Mouse (Mus musculus) kidney, postnatal 14 days (tissue): Measurements from ENCODE around the gene Spata25.
"Not testable (repeated sequence)": the region's sequence is repeated elsewhere in the genome, so short reads cannot be mapped to it uniquely, and the experiment has no call there.

ENCODE experiments used
- DNase-seq: peaks from one replicate; pipeline ENCODE4 v3.0.0; 2022; ENCODE audit warnings: mixed read lengths

Spata25 gene

GRCm38 (mm10) chr2:164804533-164805331 is 23.6 kb downstream of the Spata25 start, which contains the start of the genes Acot8 and Zswim3:
TSS of gene Acot8 (minus strand) at chr2:164804882.
TSS of gene Zswim3 (plus strand) at chr2:164805098.
- peak; percentile 99 for DNase-seq

GRCm38 (mm10) chr2:164803921-164804313 is 24.4 kb downstream of the Spata25 start:
- DNase-seq: no peak

GRCm38 (mm10) chr2:164803201-164803920 is 25.0 kb downstream of the Spata25 start:
- DNase-seq: no peak

DNA sequence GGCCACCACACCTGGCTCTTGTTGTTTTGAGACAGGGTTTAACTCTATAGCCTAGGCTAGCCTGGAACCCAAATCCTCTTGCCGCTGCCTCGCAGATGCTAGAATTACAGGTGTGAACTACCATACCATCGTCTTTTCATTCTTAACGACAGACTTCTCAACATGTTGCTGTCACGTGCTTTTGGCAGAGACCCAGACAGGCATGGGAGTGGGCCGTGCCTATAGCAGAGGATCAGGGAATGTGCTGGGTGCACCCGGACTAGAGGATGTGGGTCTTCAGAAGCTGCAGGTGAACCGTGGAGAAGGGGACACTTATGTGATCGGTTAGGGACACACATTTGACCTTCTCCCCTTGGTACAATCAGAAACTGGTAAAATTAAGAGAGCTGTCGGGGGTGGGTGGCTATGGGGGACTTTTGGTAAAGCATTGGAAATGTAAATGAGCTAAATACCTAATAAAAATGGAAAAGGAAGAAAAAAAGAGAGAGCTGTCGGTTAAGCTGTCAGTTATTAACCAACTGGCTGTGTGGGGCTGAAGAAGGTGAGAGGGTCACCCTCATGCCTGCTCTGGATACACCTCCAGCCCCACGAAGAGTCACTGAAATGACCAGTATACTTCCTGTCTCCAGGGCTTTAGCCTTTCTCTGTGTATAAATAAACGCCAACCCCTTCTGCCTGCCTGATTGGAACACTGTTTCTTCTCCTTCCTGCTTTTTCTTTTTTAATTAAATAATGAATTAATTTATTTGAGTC is 27.9 kb downstream of the Spata25 start:
- DNase-seq: peak; percentile 56

DNA sequence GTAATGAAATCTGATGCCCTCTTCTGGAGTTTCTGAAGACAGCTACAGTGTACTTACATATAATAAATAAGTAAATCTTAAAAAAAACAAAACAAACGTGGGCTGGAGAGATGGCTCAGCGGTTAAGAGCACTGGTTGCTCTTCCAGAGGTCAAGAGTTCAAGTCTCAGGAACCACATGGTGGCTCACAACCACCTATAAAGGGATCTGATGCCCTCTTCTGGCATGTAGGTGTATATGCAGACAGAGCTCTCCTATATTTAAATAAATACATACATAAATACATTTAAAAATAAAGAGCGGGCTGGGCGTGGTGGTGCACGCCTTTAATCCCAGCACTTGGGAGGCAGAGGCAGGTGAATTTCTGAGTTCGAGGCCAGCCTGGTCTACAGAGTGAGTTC is 29.8 kb downstream of the Spata25 start:
- DNase-seq: not testable (repeated sequence)

GRCm38 (mm10) chr2:164795868-164796267 is 32.5 kb downstream of the Spata25 start:
- DNase-seq: no peak

GRCm38 (mm10) chr2:164794293-164794692 is 34.0 kb downstream of the Spata25 start:
- peak; percentile 91 for DNase-seq

GRCm38 (mm10) chr2:164793772-164794171 is 34.6 kb downstream of the Spata25 start:
- no peak for DNase-seq

GRCm38 (mm10) chr2:164793236-164793635 is 35.1 kb downstream of the Spata25 start:
- DNase-seq: peak; percentile 67

GRCm38 (mm10) chr2:164792400-164793190 is 35.7 kb downstream of the Spata25 start:
- DNase-seq: no peak

DNA sequence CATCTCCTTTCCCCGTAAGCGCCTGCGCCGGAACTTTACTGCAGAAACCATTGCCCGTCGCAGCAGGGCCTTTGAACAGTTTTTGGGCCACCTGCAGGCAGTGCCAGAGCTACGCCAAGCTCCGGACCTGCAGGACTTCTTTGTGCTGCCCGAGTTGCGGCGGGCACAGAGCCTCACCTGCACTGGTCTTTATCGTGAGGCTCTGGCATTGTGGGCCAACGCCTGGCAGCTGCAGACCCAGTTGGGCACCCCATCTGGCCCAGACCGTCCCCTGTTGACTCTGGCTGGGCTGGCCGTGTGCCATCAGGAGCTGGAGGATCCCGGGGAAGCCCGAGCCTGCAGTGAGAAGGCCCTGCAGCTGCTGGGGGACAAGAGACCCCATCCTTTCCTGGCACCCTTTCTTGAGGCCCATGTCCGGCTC is 36.5 kb downstream of the Spata25 start:
- DNase-seq: no peak

- no peak for DNase-seq
Observed at GRCm38 (mm10) chr2:164790451-164790850, 37.9 kb downstream of the Spata25 start.

GRCm38 (mm10) chr2:164788411-164788810 is 39.9 kb downstream of the Spata25 start:
- DNase-seq: no peak

DNA sequence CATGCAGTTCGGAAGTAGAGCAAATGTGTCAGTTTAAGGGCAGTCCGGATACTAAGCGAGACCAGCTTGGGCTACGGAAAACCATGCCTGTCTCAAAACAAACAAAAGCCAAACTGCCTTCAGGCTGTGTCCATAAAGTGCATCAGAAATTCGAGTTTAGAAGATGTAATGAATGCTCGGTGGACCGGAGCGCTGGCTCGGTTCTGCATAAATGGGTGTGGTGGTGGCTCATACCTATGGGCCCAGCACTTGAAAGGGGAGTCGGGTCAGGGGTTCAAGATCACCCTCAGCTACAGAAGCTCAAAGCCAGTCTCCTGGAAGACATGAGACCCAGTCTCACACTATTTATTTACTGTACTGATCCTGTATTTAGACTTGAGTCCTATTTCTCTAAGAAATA is 40.6 kb downstream of the Spata25 start:
- DNase-seq: no peak

GRCm38 (mm10) chr2:164787032-164787431 is 41.3 kb downstream of the Spata25 start:
- DNase-seq: no peak

GRCm38 (mm10) chr2:164786388-164786885 is 41.9 kb downstream of the Spata25 start:
- DNase-seq: no peak

DNA sequence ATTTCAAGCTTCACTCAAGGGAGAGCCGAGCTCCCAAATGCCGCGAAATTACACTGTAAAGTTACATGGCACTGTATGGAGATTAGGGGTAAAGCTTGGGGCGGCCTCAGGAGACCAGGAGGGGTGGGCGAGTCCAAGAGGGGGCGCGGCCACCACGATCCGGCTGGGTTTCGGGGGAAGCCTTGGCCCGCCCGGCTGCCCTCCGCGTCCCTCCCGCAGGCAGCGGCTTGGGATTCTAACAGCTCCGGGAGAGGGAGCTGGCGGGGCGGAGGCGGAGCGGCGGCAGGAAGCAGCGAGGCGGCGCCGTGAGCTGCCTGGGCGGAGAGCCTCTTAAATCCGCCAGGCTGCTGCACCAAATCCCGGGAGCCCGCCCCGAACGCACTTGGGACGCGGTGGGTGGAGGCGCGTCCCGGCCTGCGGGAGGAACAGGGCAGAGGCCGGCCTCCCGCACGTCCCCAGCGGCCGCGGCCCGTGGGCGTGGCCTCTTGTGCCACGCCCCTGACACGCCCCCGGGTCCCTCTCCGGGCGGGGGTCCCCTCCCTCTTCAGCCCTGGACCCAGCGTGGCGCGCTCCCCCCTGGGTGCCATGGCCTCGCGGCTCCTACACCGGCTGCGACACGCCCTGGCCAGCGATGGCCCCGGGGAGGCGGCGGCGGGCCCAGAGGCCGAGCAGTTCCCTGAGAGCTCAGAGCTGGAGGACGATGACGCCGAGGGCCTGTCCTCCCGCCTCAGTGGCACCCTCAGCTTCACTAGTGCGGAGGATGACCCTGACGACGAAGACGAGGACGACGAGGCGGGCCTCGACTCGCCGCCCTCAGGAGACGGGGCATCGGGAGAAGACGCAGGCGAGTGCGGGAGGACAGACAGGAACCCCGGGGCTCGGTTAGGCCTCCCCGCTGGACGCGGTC is 42.6 kb downstream of the Spata25 start, which contains the start of gene Snx21:
TSS of gene Snx21 (plus strand) at position 343 of the 907 bp plus-strand sequence.
- DNase-seq: peak; percentile 96

DNA sequence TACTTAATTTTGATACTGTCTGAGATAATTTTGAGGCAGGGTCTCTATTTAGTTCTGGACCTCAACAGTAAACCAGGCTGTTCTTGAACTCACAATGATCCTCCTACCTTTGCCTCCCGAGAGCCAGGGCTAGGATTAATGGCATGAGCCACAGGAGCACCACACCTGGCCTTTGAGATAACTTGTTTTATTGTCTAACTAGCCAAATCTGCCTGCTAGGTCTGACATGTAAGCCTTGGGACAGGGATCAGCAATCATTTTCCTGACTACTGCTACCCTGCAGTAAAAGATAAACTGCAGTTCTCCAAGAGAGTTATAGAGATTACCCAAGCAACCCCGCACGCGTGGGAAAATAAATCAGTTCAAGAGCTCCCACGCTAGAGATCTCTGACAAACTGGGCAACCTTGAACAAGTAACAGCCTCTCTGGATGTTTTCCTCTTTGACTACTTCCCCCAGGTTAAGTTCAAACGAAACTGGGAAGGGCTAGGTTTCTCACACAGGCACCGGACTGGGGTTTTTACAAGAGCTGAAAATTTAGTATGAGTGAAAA is 43.4 kb downstream of the Spata25 start:
- DNase-seq: no peak

GRCm38 (mm10) chr2:164783926-164784581 is 44.3 kb downstream of the Spata25 start:
- DNase-seq: no peak

- DNase-seq: no peak
Observed at GRCm38 (mm10) chr2:164781876-164782275, 46.5 kb downstream of the Spata25 start.
